Mouse (Mus musculus) megakaryocyte, embryonic 14.5 days (primary cell): ENCODE data around the gene Gm11114. TPM values are rescaled to one million over a fixed set of nuclear protein-coding genes. Genes with fewer than 3 reads are reported as not detected.

Source experiments
- H3K27me3 ChIP-seq: replicated peaks from 2 replicates; pipeline ENCODE3; 2012; ENCODE audit warnings: inconsistent platforms
- H3K36me3 ChIP-seq: replicated peaks from 2 replicates; pipeline ENCODE3; 2012; ENCODE audit warnings: low read length, inconsistent platforms, mixed read lengths
- H3K4me1 ChIP-seq: 2 replicates; pipeline ENCODE4 v1.6.1; 2012; ENCODE audit warnings: inconsistent platforms
- H3K4me3 ChIP-seq: replicated peaks from 2 replicates; pipeline ENCODE3; 2012; ENCODE audit warnings: moderate library complexity, mild to moderate bottlenecking, inconsistent platforms
- H3K9me3 ChIP-seq: 2 replicates; pipeline ENCODE4 v1.6.1; 2012; ENCODE audit warnings: inconsistent platforms
- FLI1 ChIP-seq: IDR thresholded peaks from 2 replicates; pipeline ENCODE4 v1.6.1; 2012; ENCODE audit warnings: low read length, inconsistent platforms, mixed read lengths
- GATA1 ChIP-seq: IDR thresholded peaks from 3 replicates; pipeline ENCODE4 v1.6.1; 2012; ENCODE audit warnings: mixed read lengths, low read length, inconsistent platforms, borderline replicate concordance
- polyA plus RNA-seq: library from polyadenylated mRNA; stranded (reverse); fragments of >175 nt; gene quantifications from 2 replicates; pipeline ENCODE4 v1.2.3, GENCODE M21; 2012; ENCODE audit warnings: low replicate concordance; ENCODE audit not compliant: insufficient read depth

The Gm11114 gene
- not detected in 2 replicates for polyA plus RNA-seq

DNA sequence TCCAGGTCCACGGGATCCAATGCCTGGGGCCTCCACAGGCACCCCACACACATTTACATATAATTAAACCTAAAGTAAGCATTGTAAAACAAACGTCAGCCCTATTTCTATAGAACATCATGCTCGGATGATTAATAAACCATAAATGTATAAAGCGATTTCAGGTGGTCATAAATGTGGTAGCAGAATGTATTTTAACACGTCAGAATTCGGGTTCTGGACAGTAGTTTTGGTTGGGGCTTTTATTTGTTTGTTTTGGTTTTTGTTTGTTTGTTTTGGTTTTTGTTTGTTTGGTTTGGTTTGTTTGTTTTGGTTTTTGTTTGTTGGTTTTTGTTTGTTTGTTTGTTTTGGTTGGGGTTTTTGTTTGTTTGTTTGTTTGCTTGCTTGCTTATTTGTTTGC, at the start of gene Gm11114:
Gene Gm11114, plus strand, starts transcription at position 301 of the 400 bp plus-strand sequence.
- Histone ChIP-seq H3K27me3 (no peaks in the 10 kb centered on the region), H3K4me1 (no peaks in the 10 kb centered on the region), H3K9me3 (no peaks in the 10 kb centered on the region), H3K4me3 (no peak within 1 kb of the TSS), H3K36me3 (no peaks in the 10 kb centered on the region)
- TF ChIP-seq GATA1 (no peak), FLI1 (no peak)

DNA sequence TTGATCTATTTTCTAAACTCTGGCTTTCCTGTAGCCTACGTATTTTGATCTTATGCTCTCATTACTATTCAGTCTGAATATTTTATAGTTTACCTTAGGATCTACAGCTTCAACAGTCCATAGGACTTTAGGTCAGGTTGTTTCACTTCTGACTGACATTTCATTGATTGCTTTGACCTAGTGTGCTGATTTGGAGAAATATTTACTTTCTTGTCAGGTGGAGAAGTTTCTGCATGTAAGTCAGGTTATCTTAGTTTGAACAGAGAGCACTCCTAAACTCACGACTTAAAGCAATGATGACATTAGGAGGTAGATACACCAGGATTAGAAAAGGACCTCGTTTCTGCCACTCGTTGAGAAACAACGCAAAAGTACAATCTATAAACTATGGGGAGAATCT, 45.7 kb upstream of the Gm11114 start:
- Histone ChIP-seq H3K36me3 (no peaks in the 10 kb centered on the region), H3K4me1 (no peaks in the 10 kb centered on the region), H3K4me3 (no peak overlapping the region), H3K9me3 (no peaks in the 10 kb centered on the region), H3K27me3 (no peaks in the 10 kb centered on the region)
- TF ChIP-seq GATA1, result no peak

DNA sequence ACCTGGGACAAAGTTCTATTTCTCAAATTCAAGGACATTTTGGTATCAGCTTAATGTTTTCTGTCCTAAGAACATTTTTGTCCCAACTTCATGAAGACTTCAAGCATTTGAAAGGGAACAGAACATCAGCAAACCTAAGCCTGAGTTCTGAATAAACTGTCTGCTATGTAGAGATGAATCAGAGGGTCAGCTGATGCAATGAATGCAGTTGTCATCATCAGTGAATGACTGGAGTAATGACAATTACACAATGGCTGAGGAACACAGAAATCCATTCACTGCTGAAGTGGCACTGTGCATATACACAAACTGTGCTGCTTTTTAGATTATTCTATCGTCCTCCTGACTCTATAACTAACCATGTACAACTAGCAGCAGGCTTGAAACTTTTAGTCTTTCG, 38.5 kb upstream of the Gm11114 start:
- TF ChIP-seq FLI1 (no peak), GATA1 (no peak)
- 0 out of 2 replicates have a peak, but pooled peaks cover 3% of the 10 kb centered on the region for H3K9me3 ChIP-seq
- H3K4me3 ChIP-seq, result no peak overlapping the region
- H3K27me3 ChIP-seq, result no peaks in the 10 kb centered on the region
- no peaks in the 10 kb centered on the region for H3K36me3 ChIP-seq
- H3K4me1 ChIP-seq, result no peaks in the 10 kb centered on the region

DNA sequence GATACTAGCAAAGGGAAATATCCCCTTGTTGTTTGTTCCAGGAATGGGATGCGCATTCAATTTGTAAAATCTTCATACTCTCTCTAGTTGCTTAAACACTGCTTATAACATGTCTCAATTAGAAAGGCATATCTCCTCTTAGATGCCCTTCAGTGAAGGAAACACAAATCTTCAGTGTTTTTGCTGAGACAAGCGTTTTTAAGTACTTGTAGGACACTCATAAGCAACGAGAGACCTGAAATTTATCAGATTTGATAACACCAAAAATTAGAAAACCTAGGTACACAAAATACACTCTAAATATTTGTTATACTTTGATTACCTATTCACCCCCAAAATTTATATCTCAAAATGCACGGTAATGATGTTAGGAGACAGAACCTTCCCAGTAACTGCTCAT, 9.7 kb upstream of the Gm11114 start:
- H3K9me3 ChIP-seq, result no peaks in the 10 kb centered on the region
- H3K4me1 ChIP-seq, result no peaks in the 10 kb centered on the region
- H3K27me3 ChIP-seq, result no peaks in the 10 kb centered on the region
- no peaks in the 10 kb centered on the region for H3K36me3 ChIP-seq
- no peak for TF ChIP-seq GATA1
- TF ChIP-seq FLI1, result no peak
- H3K4me3 ChIP-seq, result no peak overlapping the region

DNA sequence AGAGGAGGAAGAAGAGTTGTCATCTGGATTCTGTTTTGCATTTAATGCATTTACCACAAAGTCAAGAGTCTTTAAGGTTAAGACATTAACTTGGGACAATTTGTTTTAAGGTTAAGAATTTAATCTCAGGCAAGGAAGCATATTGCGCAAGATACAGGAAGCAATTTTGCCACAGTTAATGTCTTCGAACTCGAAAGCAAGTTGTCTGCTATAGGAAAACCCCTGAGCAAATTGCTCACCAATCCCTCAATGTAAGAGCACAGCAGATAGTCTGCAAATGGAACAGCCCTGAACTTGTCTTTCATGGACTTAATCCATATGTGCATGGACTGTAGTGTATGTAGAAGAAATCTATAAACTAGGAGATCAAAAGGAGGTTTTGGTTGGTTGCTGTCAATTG, 9.2 kb upstream of the Gm11114 start:
- Histone ChIP-seq H3K36me3 (no peaks in the 10 kb centered on the region), H3K4me3 (no peak overlapping the region)
- TF ChIP-seq GATA1 (no peak), FLI1 (no peak)

GRCm38 (mm10) chr9:85316122-85316521, 3.5 kb downstream of the Gm11114 start:
- Histone ChIP-seq H3K4me3 (no peak overlapping the region), H3K36me3 (peaks cover 7% of the 10 kb centered on the region), H3K4me1 (0 out of 2 replicates have a peak, but pooled peaks cover under 1% of the 10 kb centered on the region), H3K27me3 (no peaks in the 10 kb centered on the region), H3K9me3 (no peaks in the 10 kb centered on the region)
- TF ChIP-seq GATA1 (no peak), FLI1 (no peak)

More for the DNA sequence above, 9.2 kb upstream of the Gm11114 start:
- H3K27me3 ChIP-seq, result no peaks in the 10 kb centered on the region
- H3K9me3 ChIP-seq, result no peaks in the 10 kb centered on the region
- H3K4me1 ChIP-seq, result no peaks in the 10 kb centered on the region

GRCm38 (mm10) chr9:85320167-85320951, 7.8 kb downstream of the Gm11114 start:
- no peak overlapping the region for H3K4me3 ChIP-seq
- H3K9me3 ChIP-seq, result no peaks in the 10 kb centered on the region
- peaks cover 33% of the 10 kb centered on the region for H3K36me3 ChIP-seq
- no peaks in the 10 kb centered on the region for H3K27me3 ChIP-seq
- TF ChIP-seq FLI1 (no peak), GATA1 (no peak)
- peaks cover 21% of the 10 kb centered on the region for H3K4me1 ChIP-seq

DNA sequence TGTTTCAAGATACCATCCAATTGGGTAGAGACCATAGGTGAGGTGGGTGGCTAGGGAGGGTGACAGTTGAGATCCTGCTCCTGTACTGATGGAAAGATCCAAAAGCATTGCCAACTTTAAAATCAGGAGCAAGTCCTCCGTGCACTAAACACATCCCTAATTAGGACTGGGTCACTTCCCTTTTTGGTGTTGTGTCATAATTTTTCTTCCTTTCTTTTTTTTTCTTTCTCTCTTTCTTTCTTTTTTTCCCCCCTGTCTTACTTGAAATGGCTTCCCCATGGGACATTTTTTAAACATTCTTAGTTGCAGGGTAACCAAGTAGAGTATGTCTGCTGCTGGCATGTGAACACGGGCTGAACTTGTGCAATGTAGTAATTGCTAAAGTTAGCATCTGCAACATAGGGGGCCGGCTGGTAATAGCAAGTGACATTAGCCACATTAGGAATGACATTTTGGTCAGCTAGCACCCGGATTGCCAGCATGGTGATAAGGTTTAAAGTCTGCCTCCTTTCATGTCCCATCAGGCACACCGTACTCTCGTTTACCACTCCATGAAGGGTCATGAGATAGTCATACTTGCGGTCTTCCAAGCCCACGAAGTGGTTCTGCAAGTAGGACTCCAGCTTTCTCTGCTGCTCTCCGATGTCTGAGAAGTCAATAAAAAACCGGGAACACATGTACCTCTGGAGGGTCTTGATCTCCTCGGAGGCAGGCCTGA, 11.7 kb downstream of the Gm11114 start:
- Histone ChIP-seq H3K36me3 (peaks cover 33% of the 10 kb centered on the region), H3K4me3 (peak overlapping the region; percentile 48), H3K9me3 (no peaks in the 10 kb centered on the region), H3K4me1 (peaks cover 44% of the 10 kb centered on the region), H3K27me3 (peaks cover 5% of the 10 kb centered on the region)
- TF ChIP-seq FLI1 (no peak), GATA1 (no peak)

DNA sequence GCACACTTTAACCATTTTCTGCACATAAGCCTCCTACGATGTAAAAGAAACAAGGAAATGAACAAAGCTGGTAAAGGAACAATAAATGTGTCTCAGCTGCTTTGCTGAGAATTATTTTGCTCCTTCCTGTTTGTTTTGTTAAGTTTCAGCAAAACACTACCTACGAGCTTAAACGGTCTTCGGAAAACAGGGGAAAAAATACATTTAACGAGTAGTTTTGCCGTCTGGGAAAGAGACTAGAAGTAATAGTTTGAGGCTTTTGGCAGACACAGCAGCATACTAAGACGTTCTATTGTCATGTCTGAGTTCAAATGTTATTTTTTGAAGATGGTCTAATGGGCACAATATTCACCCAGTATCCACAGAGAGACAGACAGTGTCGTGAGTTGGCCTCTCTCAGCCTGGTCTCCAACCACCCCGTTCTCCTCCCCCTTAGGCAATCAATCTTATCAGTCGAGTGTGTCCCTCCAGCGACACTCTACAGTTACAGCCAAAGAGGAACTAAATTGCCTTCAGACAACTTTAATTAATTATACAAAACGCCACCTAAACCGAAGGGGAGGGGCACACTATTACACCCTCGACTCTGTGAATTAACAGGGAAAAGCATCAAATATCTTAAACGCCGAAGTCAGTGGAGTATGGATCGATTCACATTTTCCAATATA, 12.8 kb downstream of the Gm11114 start:
- Histone ChIP-seq H3K9me3 (no peaks in the 10 kb centered on the region), H3K36me3 (peaks cover 32% of the 10 kb centered on the region), H3K27me3 (peaks cover 5% of the 10 kb centered on the region), H3K4me1 (peaks cover 44% of the 10 kb centered on the region), H3K4me3 (peak overlapping the region; percentile 91)
- TF ChIP-seq FLI1 (no peak), GATA1 (no peak)
